Mouse (Mus musculus): ENCODE measurements around the gene R3hdml.

GRCm38 (mm10) chr2:163462386-163462785, 29.7 kb upstream of the R3hdml start:
- TF ChIP-seq POLR2A (IDR thresholded peaks at IDR 0.05; ENCODE audit: borderline replicate concordance, control insufficient read depth, low read depth, low read length) (no peak), CTCF (IDR thresholded peaks at IDR 0.05; ENCODE audit: control insufficient read depth, insufficient read depth, low read length) (no peak)
